Mouse (Mus musculus) spleen, adult 2 months (tissue): Measurements from ENCODE around the gene Ppm1h.

Experiments used
- CTCF ChIP-seq: fragments of 200-500 bp; IDR thresholded peaks from 2 replicates; pipeline ENCODE4 v1.5.1; 2011; ENCODE audit warnings: mild to moderate bottlenecking, inconsistent platforms; ENCODE audit not compliant: insufficient read depth, insufficient read length, insufficient replicate concordance; ENCODE audit errors: extremely low read depth
- POLR2A ChIP-seq: fragments of 200-500 bp; IDR thresholded peaks from 2 replicates; pipeline ENCODE4 v1.6.1; 2011; ENCODE audit warnings: low read depth, low read length, inconsistent platforms

GRCm38 (mm10) chr10:122777939-122778655, 99.5 kb downstream of the Ppm1h start:
- TF ChIP-seq CTCF (no peak), POLR2A (no peak)
